Mouse (Mus musculus): ENCODE measurements around the gene Adck2. TPM values are rescaled to one million over a fixed set of nuclear protein-coding genes. Genes with fewer than 3 reads are reported as not detected.

The Adck2 gene
- polyA plus RNA-seq, 1 experiment from 2014 or later: 12.6 TPM

DNA sequence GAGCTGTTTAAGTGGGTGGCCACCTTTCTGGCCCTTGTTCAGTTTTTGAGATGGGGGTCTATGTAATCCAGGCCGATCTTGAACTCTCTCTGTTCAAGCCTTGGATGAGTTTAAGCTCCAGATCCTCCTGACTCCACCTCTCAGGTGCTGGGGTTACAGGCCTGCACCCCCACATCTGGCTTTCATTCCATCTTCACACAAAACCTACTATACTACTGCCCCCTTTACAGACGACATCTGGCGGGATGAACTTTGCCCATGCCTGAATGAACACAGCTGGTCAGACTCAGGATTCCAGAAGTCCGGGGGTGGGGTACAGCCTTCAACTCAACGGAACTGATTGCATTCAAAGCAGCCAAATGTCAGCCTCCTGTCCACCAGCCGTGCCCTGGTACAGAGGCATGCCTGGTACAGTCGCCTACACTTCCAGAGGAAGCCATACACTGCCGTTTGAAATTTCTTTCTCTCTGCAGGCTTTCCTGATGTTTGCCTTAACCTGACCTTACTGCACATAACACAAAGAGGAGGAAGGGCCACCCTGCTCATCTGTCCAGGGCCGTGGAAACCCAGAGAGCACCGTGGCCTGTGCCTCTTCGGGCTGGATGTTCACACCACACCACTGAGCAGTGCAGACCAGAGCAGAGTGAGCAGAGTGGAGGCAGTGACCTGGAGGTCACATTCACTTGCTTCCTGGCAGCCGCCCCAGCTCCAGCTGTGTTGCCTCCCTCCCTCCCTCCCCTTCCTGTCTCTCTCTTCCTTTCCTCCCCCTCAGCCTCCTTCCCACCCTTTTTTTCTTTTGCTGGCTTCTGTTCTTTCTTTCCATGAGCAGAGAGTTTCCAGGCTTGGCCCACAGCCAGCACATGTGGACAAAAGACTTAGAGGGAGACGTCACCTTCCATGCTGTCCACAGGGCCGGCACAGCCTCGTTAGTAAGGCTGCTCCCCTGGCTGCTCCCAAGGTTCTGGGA lies 30.8 kb upstream of the Adck2 start:
- H3K27me3 ChIP-seq (replicated peaks): no peaks in the 10 kb centered on the region
- peak; percentile 74 for ATAC-seq (ENCODE audit: extremely low read depth, insufficient number of reproducible peaks, low FRiP score, low TSS enrichment)
- H3K36me3 ChIP-seq: no peaks in the 10 kb centered on the region
- WGBS: 22% methylated on average over 15 of the region's 15 CpGs
- no peaks in the 10 kb centered on the region for H3K9me3 ChIP-seq
- H3K9ac ChIP-seq: peak overlapping the region; percentile 69
- H3K4me2 ChIP-seq: peak overlapping the region; percentile 42
- H3K27ac ChIP-seq (replicated peaks): peak overlapping the region; percentile 92
- peaks cover 78% of the 10 kb centered on the region for H3K4me1 ChIP-seq
- H3K4me3 ChIP-seq: no peak overlapping the region

DNA sequence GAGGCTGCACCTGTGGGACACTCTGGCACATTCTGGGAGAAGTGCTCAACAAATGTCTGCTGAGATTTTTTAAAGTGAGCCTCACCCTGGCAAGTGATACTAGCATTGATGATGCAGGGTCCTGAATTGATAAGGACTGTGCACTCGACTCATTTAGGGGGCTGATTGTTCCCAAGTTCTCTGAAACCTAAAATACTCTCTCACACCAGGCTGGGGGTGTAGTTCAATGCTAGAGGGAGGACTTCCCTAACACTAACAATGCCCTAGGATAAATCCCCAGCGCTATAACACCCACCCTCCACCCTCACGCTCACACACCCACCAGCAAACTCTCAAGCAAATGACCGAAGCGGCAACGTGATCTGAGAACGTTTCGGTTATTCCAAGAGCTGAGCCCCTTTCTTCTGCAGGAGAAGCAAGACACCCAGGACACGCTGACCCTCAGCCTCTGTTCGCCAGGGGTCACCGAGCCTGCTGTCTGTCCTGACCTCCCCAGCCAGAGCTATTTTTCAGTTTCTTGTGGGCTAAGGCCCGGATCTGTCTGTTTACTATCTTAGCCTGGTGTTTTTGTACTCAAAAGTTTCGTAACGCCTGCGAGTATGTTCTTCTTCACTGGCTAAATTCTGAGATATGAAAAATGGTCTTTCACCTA lies 29.8 kb upstream of the Adck2 start:
- H3K27me3 ChIP-seq (replicated peaks): no peaks in the 10 kb centered on the region
- peak overlapping the region; percentile 69 for H3K9ac ChIP-seq
- no peak for ATAC-seq (ENCODE audit: extremely low read depth, insufficient number of reproducible peaks, low FRiP score, low TSS enrichment)
- no peaks in the 10 kb centered on the region for H3K9me3 ChIP-seq
- H3K36me3 ChIP-seq: no peaks in the 10 kb centered on the region
- peak overlapping the region; percentile 42; the same call in 1 of the 2 replicates for H3K4me2 ChIP-seq
- H3K27ac ChIP-seq (replicated peaks): peak overlapping the region; percentile 92
- 53% methylated on average over 15 of the region's 15 CpGs for WGBS
- no peak overlapping the region for H3K4me3 ChIP-seq
- peaks cover 68% of the 10 kb centered on the region for H3K4me1 ChIP-seq

GRCm38 (mm10) chr6:39545474-39545873 lies 28.2 kb upstream of the Adck2 start:
- Histone ChIP-seq H3K4me1 (peaks cover 52% of the 10 kb centered on the region), H3K36me3 (no peaks in the 10 kb centered on the region), H3K9ac (no peak overlapping the region), H3K27me3 (replicated peaks) (no peaks in the 10 kb centered on the region), H3K9me3 (no peaks in the 10 kb centered on the region), H3K4me2 (no peak overlapping the region), H3K4me3 (no peak overlapping the region), H3K27ac (replicated peaks) (peak overlapping the region; percentile 92)
- 79% methylated on average over 7 of the region's 7 CpGs for WGBS
- no peak for ATAC-seq (ENCODE audit: extremely low read depth, insufficient number of reproducible peaks, low FRiP score, low TSS enrichment)

GRCm38 (mm10) chr6:39548030-39548429 lies 25.6 kb upstream of the Adck2 start:
- H3K36me3 ChIP-seq: peaks cover 7% of the 10 kb centered on the region; the same call in 1 of the 2 replicates
- no peak for ATAC-seq (ENCODE audit: extremely low read depth, insufficient number of reproducible peaks, low FRiP score, low TSS enrichment)
- H3K4me3 ChIP-seq: no peak overlapping the region
- H3K9ac ChIP-seq: no peak overlapping the region
- no peak overlapping the region for H3K27ac ChIP-seq (replicated peaks)
- no peaks in the 10 kb centered on the region for H3K27me3 ChIP-seq (replicated peaks)
- H3K4me1 ChIP-seq: peaks cover 44% of the 10 kb centered on the region
- 85% methylated on average over 5 of the region's 5 CpGs for WGBS
- H3K4me2 ChIP-seq: no peak overlapping the region
- H3K9me3 ChIP-seq: no peaks in the 10 kb centered on the region

DNA sequence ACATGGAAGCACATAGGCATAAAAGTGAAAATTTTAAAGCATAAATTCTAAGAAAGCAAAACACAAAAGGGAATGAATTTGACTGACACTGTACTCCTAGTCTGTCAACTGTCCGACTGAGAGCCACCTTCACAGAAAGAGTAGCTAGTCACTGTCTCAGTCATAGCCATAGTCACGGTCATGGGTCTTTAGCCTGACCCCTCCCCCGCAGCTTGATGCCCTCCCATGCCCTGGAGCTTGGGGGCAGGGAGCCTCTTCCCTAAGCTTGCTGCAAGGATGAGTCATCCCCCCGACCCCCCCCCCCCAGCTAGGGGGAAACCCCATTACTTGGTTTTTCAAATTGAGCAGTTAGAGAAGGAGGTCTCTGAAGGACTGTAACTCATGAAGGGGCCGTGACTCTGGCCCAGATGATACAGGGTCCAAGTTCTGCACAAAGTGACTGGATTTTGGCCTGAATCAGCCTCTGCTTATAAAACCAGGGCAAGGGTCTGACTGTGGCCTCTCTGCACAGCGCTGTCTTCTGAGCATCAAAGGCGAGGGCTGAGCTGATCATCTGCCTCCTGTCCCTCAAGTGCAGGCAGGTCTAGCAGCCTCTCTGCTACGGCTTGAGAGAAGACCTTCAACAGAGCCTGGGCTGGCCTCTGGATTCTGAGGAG lies 21.6 kb upstream of the Adck2 start:
- no peaks in the 10 kb centered on the region for H3K27me3 ChIP-seq (replicated peaks)
- H3K4me1 ChIP-seq: peaks cover 43% of the 10 kb centered on the region
- ATAC-seq (ENCODE audit: extremely low read depth, insufficient number of reproducible peaks, low FRiP score, low TSS enrichment): no peak
- WGBS: 49% methylated on average over 8 of the region's 8 CpGs
- H3K4me2 ChIP-seq: no peak overlapping the region
- no peak overlapping the region for H3K4me3 ChIP-seq
- peak overlapping the region; percentile 2; the same call in 1 of the 2 replicates for H3K9ac ChIP-seq
- peaks cover 14% of the 10 kb centered on the region; the same call in 1 of the 2 replicates for H3K36me3 ChIP-seq
- H3K9me3 ChIP-seq: no peaks in the 10 kb centered on the region
- peak overlapping the region; percentile 29; the same call in 1 of the 2 replicates for H3K27ac ChIP-seq (replicated peaks)

- Histone ChIP-seq H3K4me3 (peak overlapping the region; percentile 85), H3K9me3 (no peaks in the 10 kb centered on the region), H3K4me2 (peak overlapping the region; percentile 74), H3K36me3 (peaks cover 14% of the 10 kb centered on the region; the same call in 1 of the 2 replicates), H3K27me3 (replicated peaks) (no peaks in the 10 kb centered on the region), H3K4me1 (peaks cover 55% of the 10 kb centered on the region), H3K27ac (replicated peaks) (peak overlapping the region; percentile 43), H3K9ac (peak overlapping the region; percentile 41)
- no peak for ATAC-seq (ENCODE audit: extremely low read depth, insufficient number of reproducible peaks, low FRiP score, low TSS enrichment)
- 52% methylated on average over 12 of the region's 12 CpGs for WGBS
Measured at GRCm38 (mm10) chr6:39554888-39555647, 18.6 kb upstream of the Adck2 start.

DNA sequence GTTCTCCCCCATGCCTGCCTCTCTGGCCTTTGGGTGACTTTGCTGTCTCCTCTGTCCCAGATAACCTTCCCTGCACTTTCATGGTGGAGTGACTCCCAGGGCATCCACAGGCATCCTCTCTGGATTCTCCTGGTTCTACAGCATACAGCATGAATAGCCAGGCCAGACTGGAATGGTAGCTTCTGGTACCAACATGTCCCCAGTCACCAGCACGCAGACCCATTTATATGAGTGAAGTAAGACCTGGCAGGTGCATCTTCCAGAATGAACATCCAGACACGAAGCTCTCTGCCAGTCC lies 18.1 kb upstream of the Adck2 start:
- Histone ChIP-seq H3K27me3 (replicated peaks) (no peaks in the 10 kb centered on the region), H3K27ac (replicated peaks) (peak overlapping the region; percentile 43), H3K36me3 (peaks cover 14% of the 10 kb centered on the region; the same call in 1 of the 2 replicates), H3K9me3 (no peaks in the 10 kb centered on the region), H3K9ac (peak overlapping the region; percentile 41), H3K4me1 (peaks cover 55% of the 10 kb centered on the region), H3K4me2 (peak overlapping the region; percentile 74), H3K4me3 (peak overlapping the region; percentile 85)
- WGBS: 70% methylated on average over 2 of the region's 2 CpGs
- ATAC-seq (ENCODE audit: extremely low read depth, insufficient number of reproducible peaks, low FRiP score, low TSS enrichment): no peak

- peaks cover 52% of the 10 kb centered on the region for H3K4me1 ChIP-seq
- ATAC-seq (ENCODE audit: extremely low read depth, insufficient number of reproducible peaks, low FRiP score, low TSS enrichment): peak; percentile 53
Measured at GRCm38 (mm10) chr6:39556900-39557659, 16.6 kb upstream of the Adck2 start.

GRCm38 (mm10) chr6:39557723-39558261 lies 15.9 kb upstream of the Adck2 start, which contains the start of gene Dennd2a:
TSS of gene Dennd2a (minus strand) at chr6:39557867.
- 1% methylated on average over 40 of the region's 50 CpGs for WGBS
- Histone ChIP-seq H3K27ac (replicated peaks) (peak within 1 kb of the TSS; percentile 92), H3K36me3 (peaks cover 7% of the 10 kb centered on the region; the same call in 1 of the 2 replicates), H3K4me1 (peaks cover 50% of the 10 kb centered on the region), H3K9ac (peak within 1 kb of the TSS; percentile 95), H3K4me3 (peak within 1 kb of the TSS; percentile 85), H3K27me3 (replicated peaks) (no peaks in the 10 kb centered on the region), H3K9me3 (no peaks in the 10 kb centered on the region), H3K4me2 (peak within 1 kb of the TSS; percentile 74)
- ATAC-seq (ENCODE audit: extremely low read depth, insufficient number of reproducible peaks, low FRiP score, low TSS enrichment): peak; percentile 80

More at GRCm38 (mm10) chr6:39556900-39557659, 16.6 kb upstream of the Adck2 start:
- peak overlapping the region; percentile 74 for H3K4me2 ChIP-seq
- no peaks in the 10 kb centered on the region for H3K27me3 ChIP-seq (replicated peaks)
- peak overlapping the region; percentile 85 for H3K4me3 ChIP-seq
- peak overlapping the region; percentile 95 for H3K9ac ChIP-seq
- no peaks in the 10 kb centered on the region for H3K9me3 ChIP-seq
- peak overlapping the region; percentile 92 for H3K27ac ChIP-seq (replicated peaks)
- peaks cover 7% of the 10 kb centered on the region; the same call in 1 of the 2 replicates for H3K36me3 ChIP-seq
- under 1% methylated on average over 52 of the region's 54 CpGs for WGBS

Data from heart, embryonic 13.5 days (tissue).